Mouse (Mus musculus) MEL (cell line): ENCODE data around the gene Glt8d2. TPM values are rescaled to one million over a fixed set of nuclear protein-coding genes. Genes with fewer than 3 reads are reported as not detected.

Experiments used
- DNase-seq: peaks from one replicate; pipeline ENCODE4 v3.0.0; 2011; ENCODE audit warnings: low read depth, low spot score
- H3K27ac ChIP-seq: 2 replicates; pipeline ENCODE4 v1.5.1; 2012; ENCODE audit warnings: low read depth, mild to moderate bottlenecking, control low read depth, low read length, moderate library complexity; ENCODE audit not compliant: control insufficient read depth
- H3K27me3 ChIP-seq, 2 experiments: fragments of 150-350 bp in 1 of 2; sonication (generic) in 1 of 2; 2 replicates each; pipeline ENCODE4 v1.6.1; 2012; ENCODE audit warnings: low read length in 2 of 2, mild to moderate bottlenecking in 2 of 2, improper control_type of control experiment in 1 of 2, moderate library complexity in 1 of 2; ENCODE audit not compliant: insufficient read depth in 2 of 2, control insufficient read depth in 1 of 2
- H3K36me3 ChIP-seq, 2 experiments: 2 replicates each; pipeline ENCODE4 v1.6.1; 2012 to 2014; ENCODE audit warnings: low read length in 2 of 2, improper control_type of control experiment in 1 of 2, inconsistent platforms in 1 of 2, mild to moderate bottlenecking in 1 of 2; ENCODE audit not compliant: insufficient read depth in 2 of 2, control insufficient read depth in 1 of 2
- H3K4me1 ChIP-seq, 2 experiments: fragments of 150-350 bp in 1 of 2; sonication (generic) in 1 of 2; 2 replicates each; pipeline ENCODE4 v1.6.1; 2012; ENCODE audit warnings: low read length in 2 of 2, improper control_type of control experiment in 1 of 2, mild to moderate bottlenecking in 1 of 2; ENCODE audit not compliant: insufficient read depth in 2 of 2, control insufficient read depth in 1 of 2
- H3K4me3 ChIP-seq, 2 experiments: fragments of 150-350 bp in 1 of 2; sonication (generic) in 1 of 2; 2 replicates each; pipeline ENCODE4 v1.5.1; 2012; ENCODE audit warnings: low read depth in 2 of 2, low read length in 2 of 2, mild to moderate bottlenecking in 2 of 2, moderate library complexity in 2 of 2, control low read depth in 1 of 2, improper control_type of control experiment in 1 of 2; ENCODE audit not compliant: control insufficient read depth in 1 of 2, insufficient read depth in 1 of 2
- H3K79me2 ChIP-seq: 2 replicates; pipeline ENCODE4 v1.6.1; 2012; ENCODE audit warnings: mild to moderate bottlenecking, low read length, moderate library complexity; ENCODE audit not compliant: control insufficient read depth, poor library complexity, insufficient read depth
- H3K9ac ChIP-seq: 2 replicates; pipeline ENCODE4 v1.6.1; 2012; ENCODE audit warnings: low read depth, mild to moderate bottlenecking, control low read depth, low read length, moderate library complexity; ENCODE audit not compliant: control insufficient read depth, poor library complexity, severe bottlenecking
- H3K9me3 ChIP-seq: fragments of 150-350 bp; sonication (generic); replicated peaks from 2 replicates; pipeline ENCODE4 v1.6.1; 2012; ENCODE audit warnings: mild to moderate bottlenecking, low read length, improper control_type of control experiment, moderate library complexity; ENCODE audit not compliant: insufficient read depth
- BHLHE40 ChIP-seq: IDR thresholded peaks from 2 replicates; pipeline ENCODE4 v1.6.1; 2012; ENCODE audit warnings: low read depth, mild to moderate bottlenecking, inconsistent platforms, low read length, improper control_type of control experiment, borderline replicate concordance
- CHD1 ChIP-seq: IDR thresholded peaks from 2 replicates; pipeline ENCODE4 v1.6.1; 2012; ENCODE audit warnings: low read depth, mild to moderate bottlenecking, inconsistent platforms, low read length, improper control_type of control experiment
- CTCF ChIP-seq, 3 experiments: IDR thresholded peaks in 2 of 3; conservative IDR thresholded peaks in 1 of 3; 2 replicates each; pipeline ENCODE4 v1.5.1; 2011 to 2012; ENCODE audit warnings: low read length in 3 of 3, low read depth in 2 of 3, mild to moderate bottlenecking in 2 of 3, improper control_type of control experiment in 1 of 3, inconsistent platforms in 1 of 3, mixed read lengths in 1 of 3, moderate library complexity in 1 of 3; ENCODE audit not compliant: control insufficient read depth in 1 of 3, insufficient read depth in 1 of 3, poor library complexity in 1 of 3, severe bottlenecking in 1 of 3
- E2F4 ChIP-seq: IDR thresholded peaks from 2 replicates; pipeline ENCODE4 v1.6.1; 2011; ENCODE audit warnings: low read depth, low read length, improper control_type of control experiment, borderline replicate concordance
- ELF1 ChIP-seq: IDR thresholded peaks from 2 replicates; pipeline ENCODE4 v1.6.1; 2014; ENCODE audit warnings: low read depth, mild to moderate bottlenecking, inconsistent platforms, low read length, improper control_type of control experiment, moderate library complexity
- EP300 ChIP-seq, 2 experiments: IDR thresholded peaks; 2 replicates each; pipeline ENCODE4 v1.6.1; 2011; ENCODE audit warnings: improper control_type of control experiment in 2 of 2, low read length in 2 of 2, low read depth in 1 of 2, mild to moderate bottlenecking in 1 of 2
- ETS1 ChIP-seq: IDR thresholded peaks from 2 replicates; pipeline ENCODE4 v1.6.1; 2012; ENCODE audit warnings: low read depth, mild to moderate bottlenecking, inconsistent platforms, low read length, improper control_type of control experiment, moderate library complexity
- GABPA ChIP-seq: IDR thresholded peaks from 2 replicates; pipeline ENCODE4 v1.6.1; 2012; ENCODE audit warnings: low read depth, mild to moderate bottlenecking, inconsistent platforms, low read length, improper control_type of control experiment, moderate library complexity
- GATA1 ChIP-seq: IDR thresholded peaks from 2 replicates; pipeline ENCODE4 v1.6.1; 2011; ENCODE audit warnings: low read depth, low read length, improper control_type of control experiment
- HCFC1 ChIP-seq: IDR thresholded peaks from 2 replicates; pipeline ENCODE4 v1.6.1; 2012; ENCODE audit warnings: low read depth, mild to moderate bottlenecking, inconsistent platforms, low read length, improper control_type of control experiment, moderate library complexity
- JUND ChIP-seq: IDR thresholded peaks from 2 replicates; pipeline ENCODE4 v1.6.1; 2011; ENCODE audit warnings: low read depth, mild to moderate bottlenecking, improper control_type of control experiment, low read length
- KAT2A ChIP-seq: conservative IDR thresholded peaks from 2 replicates; pipeline ENCODE4 v1.6.1; 2012; ENCODE audit warnings: low read depth, low read length, improper control_type of control experiment, inconsistent platforms
- MAFK ChIP-seq: IDR thresholded peaks from 2 replicates; pipeline ENCODE4 v1.6.1; 2011; ENCODE audit warnings: low read depth, mild to moderate bottlenecking, low read length, improper control_type of control experiment, borderline replicate concordance
- MYB ChIP-seq: IDR thresholded peaks from 2 replicates; pipeline ENCODE4 v1.6.1; 2011; ENCODE audit warnings: mild to moderate bottlenecking, low read depth, low read length, improper control_type of control experiment
- NELFE ChIP-seq: IDR thresholded peaks from 2 replicates; pipeline ENCODE4 v1.6.1; 2011; ENCODE audit warnings: low read depth, low read length, improper control_type of control experiment
- NRF1 ChIP-seq: IDR thresholded peaks from 2 replicates; pipeline ENCODE4 v1.6.1; 2014; ENCODE audit warnings: low read depth, mild to moderate bottlenecking, inconsistent platforms, low read length, improper control_type of control experiment, moderate library complexity; ENCODE audit not compliant: poor library complexity, insufficient read depth, severe bottlenecking
- POLR2A ChIP-seq, 2 experiments: IDR thresholded peaks; 2 replicates each; pipeline ENCODE4 v1.6.1; 2011 to 2012; ENCODE audit warnings: low read length in 2 of 2, mild to moderate bottlenecking in 2 of 2, control low read depth in 1 of 2, improper control_type of control experiment in 1 of 2, low read depth in 1 of 2, moderate library complexity in 1 of 2; ENCODE audit not compliant: control insufficient read depth in 1 of 2, insufficient read depth in 1 of 2, poor library complexity in 1 of 2
- POLR2AphosphoS2 ChIP-seq: IDR thresholded peaks from 2 replicates; pipeline ENCODE4 v1.6.1; 2011; ENCODE audit warnings: low read length, improper control_type of control experiment
- POLR2AphosphoS5 ChIP-seq: IDR thresholded peaks from 2 replicates; pipeline ENCODE4 v1.6.1; 2012; ENCODE audit warnings: low read depth, borderline replicate concordance, mild to moderate bottlenecking, inconsistent platforms, low read length, moderate library complexity, mixed read lengths
- RAD21 ChIP-seq: IDR thresholded peaks from 2 replicates; pipeline ENCODE4 v1.6.1; 2011; ENCODE audit warnings: mild to moderate bottlenecking, low read depth, low read length, improper control_type of control experiment
- RCOR1 ChIP-seq: IDR thresholded peaks from 2 replicates; pipeline ENCODE4 v1.6.1; 2012; ENCODE audit warnings: low read depth, mild to moderate bottlenecking, inconsistent platforms, low read length, improper control_type of control experiment
- TCF12 ChIP-seq: IDR thresholded peaks from 2 replicates; pipeline ENCODE4 v1.6.1; 2014; ENCODE audit warnings: low read depth, mild to moderate bottlenecking, inconsistent platforms, low read length, improper control_type of control experiment, moderate library complexity
- USF1 ChIP-seq: IDR thresholded peaks from 2 replicates; pipeline ENCODE4 v1.6.1; 2014; ENCODE audit warnings: low read depth, mild to moderate bottlenecking, inconsistent platforms, low read length, improper control_type of control experiment, moderate library complexity
- USF2 ChIP-seq, 2 experiments: IDR thresholded peaks; 2 replicates each; pipeline ENCODE4 v1.6.1; 2011 to 2012; ENCODE audit warnings: improper control_type of control experiment in 2 of 2, low read length in 2 of 2, borderline replicate concordance in 1 of 2, inconsistent platforms in 1 of 2, low read depth in 1 of 2, mild to moderate bottlenecking in 1 of 2; ENCODE audit not compliant: insufficient read depth in 1 of 2
- ZMIZ1 ChIP-seq: IDR thresholded peaks from 2 replicates; pipeline ENCODE4 v1.6.1; 2012; ENCODE audit warnings: low read depth, mild to moderate bottlenecking, inconsistent platforms, low read length, improper control_type of control experiment, moderate library complexity
- ZNF384 ChIP-seq: IDR thresholded peaks from 2 replicates; pipeline ENCODE4 v1.6.1; 2012; ENCODE audit warnings: low read depth, mild to moderate bottlenecking, inconsistent platforms, low read length, improper control_type of control experiment
- polyA plus RNA-seq, 2 experiments: library from polyadenylated mRNA; stranded (reverse) in 1 of 2; unstranded in 1 of 2; fragments of >175 nt in 1 of 2; fragments of >200 nt in 1 of 2; gene quantifications; 2 replicates each; pipeline versions ENCODE4 v1.2.1 to v1.2.4; 2012; ENCODE audit warnings: low replicate concordance in 2 of 2, low read depth in 1 of 2; ENCODE audit not compliant: insufficient read length in 2 of 2, insufficient read depth in 1 of 2, missing spikeins in 1 of 2
- total RNA-seq: library from RNA; depleted of rRNA; stranded (reverse); fragments of 300-350 nt; gene quantifications from 2 replicates; pipeline ENCODE4 v1.2.3, GENCODE M21; 2012

Glt8d2 gene
- total and polyA plus RNA-seq, 3 experiments, result 0.15 to 0.54 TPM; not detected in 1

GRCm38 (mm10) chr10:82665951-82666350 lies 24.5 kb downstream of the Glt8d2 start (continued):
- TF ChIP-seq USF2 (IDR thresholded peaks at IDR 0.05; ENCODE audit: borderline replicate concordance in 1 of 2, insufficient read depth in 1 of 2, low read depth in 1 of 2, low read length in 2 of 2) (no peak), NELFE (no peak)

GRCm38 (mm10) chr10:82663289-82663688 lies 27.2 kb downstream of the Glt8d2 start:
- no peak overlapping the region for H3K9ac ChIP-seq
- no peak overlapping the region for H3K4me3 ChIP-seq
- 0 out of 4 replicates have a peak, but pooled peaks cover 0 to 2% of the 10 kb centered on the region in 2 experiments for H3K4me1 ChIP-seq
- TF ChIP-seq ZMIZ1, result no peak
- no peak for TF ChIP-seq ZNF384
- TF ChIP-seq CTCF (IDR thresholded peaks at IDR 0.05 in 2 of 3, conservative IDR thresholded peaks at IDR 0.05 in 1 of 3; ENCODE audit: control insufficient read depth in 1 of 3, insufficient read depth in 1 of 3, low read depth in 2 of 3, low read length in 3 of 3, poor library complexity in 1 of 3, severe bottlenecking in 1 of 3), result no peak
- no peak for TF ChIP-seq NRF1
- no peak for TF ChIP-seq GABPA
- no peak for TF ChIP-seq POLR2AphosphoS5
- no peak for TF ChIP-seq RAD21
- TF ChIP-seq ELF1, result no peak
- no peak for TF ChIP-seq HCFC1
- no peak for TF ChIP-seq JUND
- TF ChIP-seq POLR2AphosphoS2, result no peak
- no peak for TF ChIP-seq KAT2A
- no peak for TF ChIP-seq POLR2A (IDR thresholded peaks at IDR 0.05; ENCODE audit: control insufficient read depth in 1 of 2, insufficient read depth in 1 of 2, low read depth in 1 of 2, low read length in 2 of 2, poor library complexity in 1 of 2)
- no peak for TF ChIP-seq CHD1
- H3K36me3 ChIP-seq, result no peaks in the 10 kb centered on the region
- no peaks in the 10 kb centered on the region; the same call in 1 of the 2 replicates for H3K79me2 ChIP-seq
- no peak for DNase-seq
- no peak overlapping the region for H3K27ac ChIP-seq
- no peaks in the 10 kb centered on the region; a peak in 1 of 4 replicates for H3K27me3 ChIP-seq
- H3K9me3 ChIP-seq, result no peaks in the 10 kb centered on the region

GRCm38 (mm10) chr10:82662267-82662990 lies 28.0 kb downstream of the Glt8d2 start:
- H3K36me3 ChIP-seq, result no peaks in the 10 kb centered on the region
- no peak overlapping the region for H3K9ac ChIP-seq
- 0 out of 4 replicates have a peak, but pooled peaks cover 0 to 2% of the 10 kb centered on the region in 2 experiments for H3K4me1 ChIP-seq
- no peaks in the 10 kb centered on the region; a peak in 1 of 4 replicates for H3K27me3 ChIP-seq
- H3K4me3 ChIP-seq, result no peak overlapping the region
- no peaks in the 10 kb centered on the region for H3K9me3 ChIP-seq
- no peak overlapping the region for H3K27ac ChIP-seq
- DNase-seq, result no peak
- H3K79me2 ChIP-seq, result no peaks in the 10 kb centered on the region; the same call in 1 of the 2 replicates
- TF ChIP-seq CHD1, result no peak
- no peak for TF ChIP-seq NELFE
- TF ChIP-seq MYB, result no peak
- TF ChIP-seq JUND, result no peak
- TF ChIP-seq POLR2A (IDR thresholded peaks at IDR 0.05; ENCODE audit: control insufficient read depth in 1 of 2, insufficient read depth in 1 of 2, low read depth in 1 of 2, low read length in 2 of 2, poor library complexity in 1 of 2), result no peak
- TF ChIP-seq BHLHE40, result no peak
- no peak for TF ChIP-seq ZNF384
- TF ChIP-seq USF2 (IDR thresholded peaks at IDR 0.05; ENCODE audit: borderline replicate concordance in 1 of 2, insufficient read depth in 1 of 2, low read depth in 1 of 2, low read length in 2 of 2), result no peak
- no peak for TF ChIP-seq TCF12
- TF ChIP-seq E2F4, result no peak
- TF ChIP-seq USF1, result no peak
- no peak for TF ChIP-seq MAFK
- TF ChIP-seq HCFC1, result no peak
- TF ChIP-seq EP300 (IDR thresholded peaks at IDR 0.05; ENCODE audit: low read depth in 1 of 2, low read length in 2 of 2), result no peak
- no peak for TF ChIP-seq RCOR1
- no peak for TF ChIP-seq RAD21
- TF ChIP-seq GATA1, result no peak
- TF ChIP-seq ETS1, result no peak
- TF ChIP-seq, all 39 proteins: peak for 0
